Mouse (Mus musculus) lung, postnatal 14 days (tissue): Measurements from ENCODE around the gene Fam166b.

Source experiments
- DNase-seq: peaks from one replicate; pipeline ENCODE4 v3.0.0; 2021

The Fam166b gene

GRCm38 (mm10) chr4:43427501-43428179 lies 1.3 kb downstream of the Fam166b start:
- DNase-seq = no peak

- DNase-seq = no peak
These were observed 2.4 kb downstream of the Fam166b start for GRCm38 (mm10) chr4:43426487-43426886.

- DNase-seq = no peak
These were observed 3.1 kb downstream of the Fam166b start for GRCm38 (mm10) chr4:43425648-43426380.

GRCm38 (mm10) chr4:43425197-43425596 lies 3.7 kb downstream of the Fam166b start:
- no peak for DNase-seq

- DNase-seq = no peak
These were observed 4.9 kb downstream of the Fam166b start for GRCm38 (mm10) chr4:43424072-43424471.

GRCm38 (mm10) chr4:43423267-43423934 lies 5.5 kb downstream of the Fam166b start:
- no peak for DNase-seq

- no peak for DNase-seq
These were observed 7.2 kb downstream of the Fam166b start for GRCm38 (mm10) chr4:43421632-43422240.

GRCm38 (mm10) chr4:43420305-43420704 lies 8.6 kb downstream of the Fam166b start:
- DNase-seq = peak; percentile 89

GRCm38 (mm10) chr4:43419801-43420281 lies 9.1 kb downstream of the Fam166b start:
- DNase-seq = no peak

- DNase-seq = no peak
These were observed 9.8 kb downstream of the Fam166b start for GRCm38 (mm10) chr4:43418973-43419656.

- no peak for DNase-seq
These were observed 10.5 kb downstream of the Fam166b start for GRCm38 (mm10) chr4:43418450-43418849.

GRCm38 (mm10) chr4:43417269-43418062 lies 11.5 kb downstream of the Fam166b start:
- DNase-seq = no peak

- DNase-seq = no peak
These were observed 12.9 kb downstream of the Fam166b start for GRCm38 (mm10) chr4:43416071-43416490.

- DNase-seq = no peak
These were observed 13.5 kb downstream of the Fam166b start for GRCm38 (mm10) chr4:43415221-43416070.

GRCm38 (mm10) chr4:43414761-43415160 lies 14.2 kb downstream of the Fam166b start:
- no peak for DNase-seq

GRCm38 (mm10) chr4:43407071-43407920 lies 21.6 kb downstream of the Fam166b start:
- no peak for DNase-seq

- peak; percentile 85 for DNase-seq
These were observed 22.6 kb downstream of the Fam166b start for GRCm38 (mm10) chr4:43406162-43406971.

GRCm38 (mm10) chr4:43404697-43405096 lies 24.2 kb downstream of the Fam166b start:
- no peak for DNase-seq

GRCm38 (mm10) chr4:43402212-43402611 lies 26.7 kb downstream of the Fam166b start:
- DNase-seq = no peak
